Mouse (Mus musculus) liver, embryonic 14.5 days (tissue): ENCODE data around the gene Hspb6.

ENCODE experiments used
- CTCF ChIP-seq: IDR thresholded peaks from 2 replicates; pipeline ENCODE4 v1.5.1; 2016; ENCODE audit warnings: antibody characterized with exemption, low read depth, control low read depth
- EP300 ChIP-seq: IDR thresholded peaks from 2 replicates; pipeline ENCODE4 v1.6.1; 2016; ENCODE audit warnings: antibody characterized with exemption, low read depth

- TF ChIP-seq CTCF: no peak
- TF ChIP-seq EP300: no peak
Measured at GRCm38 (mm10) chr7:30564970-30565571, 13.1 kb downstream of the Hspb6 start, which contains the start of gene Igflr1.
